Mouse (Mus musculus) heart, postnatal 0 days (tissue): Measurements from ENCODE around the gene Rcor3. TPM values are rescaled to one million over a fixed set of nuclear protein-coding genes. Genes with fewer than 3 reads are reported as not detected.

Experiments
- ATAC-seq: fragments of 200-750 bp; cut with Nextera tagmentation; 2 replicates; pipeline ENCODE4 v1.8.0; 2017; ENCODE audit warnings: low read depth, moderate number of reproducible peaks, moderate library complexity; ENCODE audit not compliant: insufficient read depth
- DNase-seq: peaks from one replicate; pipeline ENCODE4 v3.0.0-alpha.2; 2016; ENCODE audit warnings: low spot score
- H3K27ac ChIP-seq: fragments of 300-500 bp; sonication (generic); 2 replicates; pipeline ENCODE4 v1.5.1; 2014; ENCODE audit warnings: low read depth, mild to moderate bottlenecking
- H3K27me3 ChIP-seq: fragments of 300-500 bp; sonication (generic); 2 replicates; pipeline ENCODE4 v1.6.1; 2014; ENCODE audit warnings: low read length, mixed read lengths; ENCODE audit not compliant: control insufficient read depth, insufficient read depth
- H3K36me3 ChIP-seq: fragments of 300-500 bp; sonication (generic); replicated peaks from 2 replicates; pipeline ENCODE4 v1.6.1; 2014; ENCODE audit warnings: low read length, mixed read lengths; ENCODE audit not compliant: control insufficient read depth, insufficient read depth
- H3K4me1 ChIP-seq: fragments of 300-500 bp; sonication (generic); 2 replicates; pipeline ENCODE4 v1.6.1; 2014; ENCODE audit warnings: antibody characterized with exemption; ENCODE audit not compliant: control insufficient read depth, insufficient read depth
- H3K4me2 ChIP-seq: fragments of 300-500 bp; sonication (generic); 2 replicates; pipeline ENCODE4 v1.6.1; 2014; ENCODE audit warnings: low read depth, mild to moderate bottlenecking, low read length, moderate library complexity
- H3K4me3 ChIP-seq: fragments of 300-500 bp; sonication (generic); 2 replicates; pipeline ENCODE4 v1.5.1; 2014; ENCODE audit warnings: low read depth, low read length
- H3K9ac ChIP-seq: fragments of 300-500 bp; sonication (generic); replicated peaks from 2 replicates; pipeline ENCODE4 v1.6.1; 2014; ENCODE audit warnings: low read depth, low read length, mixed read lengths
- H3K9me3 ChIP-seq: fragments of 300-500 bp; sonication (generic); replicated peaks from 2 replicates; pipeline ENCODE4 v1.6.1; 2016; ENCODE audit warnings: low read length; ENCODE audit not compliant: control insufficient read depth
- CTCF ChIP-seq: IDR thresholded peaks from 2 replicates; pipeline ENCODE4 v1.5.1; 2016; ENCODE audit warnings: antibody characterized with exemption, control low read depth, low read depth
- EP300 ChIP-seq: IDR thresholded peaks from 2 replicates; pipeline ENCODE4 v1.6.1; 2016; ENCODE audit warnings: antibody characterized with exemption, low read depth
- WGBS: fragments of 180-500 bp; shearing (Covaris S2); extraction: QIAGEN DNeasy Blood & Tissue Kit; methylation state at CpG from one replicate; pipeline ENCODE4 v1.1.7; 2014; 5-methylcytosine and 5-hydroxymethylcytosine counted together
- polyA plus RNA-seq: library from polyadenylated mRNA; unstranded; fragments of >200 nt; fragmentation: Nextera tagmentation; extraction: Ambion mirVana; gene quantifications from 2 replicates; pipeline ENCODE4 v1.2.1, GENCODE M21; 2015
- total RNA-seq: library from RNA; depleted of rRNA; stranded (reverse); fragments of >200 nt; gene quantifications from 2 replicates; pipeline ENCODE4 v1.2.3, GENCODE M21; 2014; ENCODE audit warnings: low replicate concordance

The Rcor3 gene
- total and polyA plus RNA-seq, 2 experiments from 2014 or later, result 19.8 to 35.7 TPM

GRCm38 (mm10) chr1:192082646-192083045 lies 55.2 kb downstream of the Rcor3 start:
- peaks cover 24% of the 10 kb centered on the region for H3K36me3 ChIP-seq
- peaks cover 19% of the 10 kb centered on the region for H3K4me1 ChIP-seq
- H3K4me2 ChIP-seq, result no peak overlapping the region
- H3K27ac ChIP-seq, result no peak overlapping the region
- H3K27me3 ChIP-seq, result no peaks in the 10 kb centered on the region
- peaks cover 20% of the 10 kb centered on the region for H3K9me3 ChIP-seq
- H3K4me3 ChIP-seq, result no peak overlapping the region
- H3K9ac ChIP-seq, result no peak overlapping the region
- ATAC-seq (no peak), DNase-seq (no peak)
- TF ChIP-seq EP300 (no peak), CTCF (no peak)
- WGBS, result 78% methylated on average over 1 of the region's 1 CpGs

GRCm38 (mm10) chr1:192081129-192081528 lies 56.7 kb downstream of the Rcor3 start:
- Histone ChIP-seq H3K27ac (no peak overlapping the region), H3K36me3 (peaks cover 24% of the 10 kb centered on the region), H3K27me3 (no peaks in the 10 kb centered on the region), H3K9ac (no peak overlapping the region), H3K4me2 (no peak overlapping the region), H3K4me1 (peaks cover 22% of the 10 kb centered on the region), H3K9me3 (peaks cover 20% of the 10 kb centered on the region), H3K4me3 (no peak overlapping the region)
- DNase-seq (no peak), ATAC-seq (no peak)
- WGBS, result 87% methylated on average over 2 of the region's 2 CpGs
- no peak for TF ChIP-seq EP300
- no peak for TF ChIP-seq CTCF

DNA sequence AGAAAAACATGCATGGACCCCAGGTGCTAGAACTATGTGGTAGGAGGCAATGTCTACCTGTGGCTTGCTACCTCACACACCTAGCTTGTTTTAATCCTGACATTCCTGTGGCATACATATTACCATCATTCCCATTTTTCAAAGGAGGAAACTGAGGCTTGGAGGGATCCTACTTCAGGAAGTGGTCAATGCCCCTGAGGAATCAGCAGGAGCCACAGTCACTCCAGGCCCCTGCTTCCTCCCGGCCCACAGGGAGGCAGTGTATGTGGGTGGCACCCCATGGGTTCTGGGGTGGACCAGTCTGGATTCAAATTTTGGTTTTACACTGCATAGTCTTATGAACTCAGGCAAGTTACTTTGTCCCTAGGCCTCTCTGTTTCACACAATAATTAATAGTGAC lies 58.7 kb downstream of the Rcor3 start:
- Histone ChIP-seq H3K27me3 (no peaks in the 10 kb centered on the region), H3K4me3 (no peak overlapping the region), H3K36me3 (peaks cover 24% of the 10 kb centered on the region), H3K27ac (peak overlapping the region; percentile 72), H3K4me2 (no peak overlapping the region), H3K4me1 (peaks cover 31% of the 10 kb centered on the region), H3K9ac (no peak overlapping the region; the same call in 1 of the 2 replicates), H3K9me3 (peaks cover 20% of the 10 kb centered on the region)
- ATAC-seq, result no peak
- TF ChIP-seq CTCF (no peak), EP300 (no peak)
- WGBS, result 85% methylated on average over 1 of the region's 1 CpGs
- no peak for DNase-seq

GRCm38 (mm10) chr1:192078406-192078805 lies 59.5 kb downstream of the Rcor3 start:
- no peaks in the 10 kb centered on the region for H3K27me3 ChIP-seq
- H3K9ac ChIP-seq, result no peak overlapping the region
- DNase-seq (peak; percentile 51), ATAC-seq (peak; percentile 56; the same call in 1 of the 2 replicates)
- peaks cover 31% of the 10 kb centered on the region for H3K4me1 ChIP-seq
- H3K36me3 ChIP-seq, result peaks cover 24% of the 10 kb centered on the region
- 37% methylated on average over 3 of the region's 3 CpGs for WGBS
- peaks cover 20% of the 10 kb centered on the region for H3K9me3 ChIP-seq
- peak overlapping the region; percentile 72 for H3K27ac ChIP-seq
- TF ChIP-seq EP300, result no peak
- TF ChIP-seq CTCF, result no peak
- H3K4me3 ChIP-seq, result no peak overlapping the region
- no peak overlapping the region for H3K4me2 ChIP-seq

DNA sequence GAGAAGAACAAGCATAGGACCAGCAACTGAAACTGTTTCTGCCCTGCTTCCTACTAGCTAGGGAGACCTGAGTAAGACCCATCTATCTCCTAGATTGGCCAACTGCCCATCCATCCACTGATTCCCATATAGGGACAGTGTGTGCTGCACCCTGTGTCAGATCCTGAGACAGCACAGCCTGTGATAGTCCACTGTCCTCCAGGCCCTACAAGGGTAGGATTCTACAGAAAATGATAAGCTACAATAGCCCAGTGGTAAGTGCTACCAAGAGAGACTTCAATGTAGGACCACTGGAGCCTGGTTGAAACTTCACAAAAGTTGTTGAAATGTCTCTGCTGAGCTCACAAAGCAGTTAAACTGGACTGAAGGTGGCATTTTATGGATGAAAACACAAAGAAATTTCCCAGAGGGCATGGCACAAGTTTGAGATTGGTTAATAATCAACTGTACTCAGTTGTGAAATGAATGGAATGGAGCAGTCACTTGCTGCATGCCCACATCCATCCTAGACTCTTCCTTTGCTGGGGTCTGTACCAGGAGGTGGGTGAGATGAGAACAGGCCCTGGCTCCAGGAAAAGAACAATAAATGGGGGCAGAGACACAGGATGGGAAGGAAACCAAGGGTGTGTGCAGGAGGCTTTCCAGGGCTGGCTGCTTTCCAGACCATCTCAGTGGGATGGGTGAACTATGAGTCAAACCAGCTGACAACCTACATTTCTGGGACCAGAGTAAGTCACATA lies 60.9 kb downstream of the Rcor3 start:
- peaks cover 36% of the 10 kb centered on the region for H3K4me1 ChIP-seq
- peak overlapping the region; percentile 72 for H3K27ac ChIP-seq
- TF ChIP-seq CTCF, result no peak
- peak; percentile 14; the same call in 1 of the 2 replicates for TF ChIP-seq EP300
- peak; percentile 23 for DNase-seq
- no peaks in the 10 kb centered on the region for H3K27me3 ChIP-seq
- H3K4me2 ChIP-seq, result no peak overlapping the region
- ATAC-seq, result no peak
- H3K9me3 ChIP-seq, result peaks cover 12% of the 10 kb centered on the region
- peaks cover 13% of the 10 kb centered on the region for H3K36me3 ChIP-seq
- no peak overlapping the region for H3K9ac ChIP-seq
- no peak overlapping the region for H3K4me3 ChIP-seq

DNA sequence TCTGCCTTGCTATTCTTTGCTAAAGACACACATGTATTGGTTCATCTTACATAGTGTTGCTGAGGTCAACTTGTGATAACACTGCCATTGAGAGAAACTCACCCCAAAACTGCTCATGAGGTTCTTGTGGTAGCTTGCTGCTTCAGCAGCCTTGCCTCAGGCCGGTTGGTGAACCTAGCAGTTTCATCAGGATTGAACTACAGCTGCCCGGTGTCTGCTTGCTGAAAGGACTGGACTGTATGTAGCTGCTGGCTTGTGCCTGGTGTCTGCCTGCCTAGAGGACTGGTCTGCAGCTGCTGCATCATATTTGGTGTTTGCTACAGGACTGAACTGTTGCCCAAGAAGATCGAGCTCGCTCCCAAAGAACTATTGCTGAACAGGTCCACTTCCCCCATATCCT lies 61.8 kb downstream of the Rcor3 start:
- DNase-seq, result no peak
- Histone ChIP-seq H3K4me2 (no peak overlapping the region), H3K36me3 (peaks cover 5% of the 10 kb centered on the region), H3K9me3 (peaks cover 4% of the 10 kb centered on the region), H3K27ac (peak overlapping the region; percentile 46; the same call in 1 of the 2 replicates), H3K27me3 (no peaks in the 10 kb centered on the region), H3K4me1 (peaks cover 36% of the 10 kb centered on the region), H3K9ac (no peak overlapping the region), H3K4me3 (no peak overlapping the region)
- WGBS, result 79% methylated on average over 4 of the region's 4 CpGs
- TF ChIP-seq EP300 (no peak), CTCF (no peak)
- ATAC-seq, result no peak
